Mouse (Mus musculus) G1E (cell line): ENCODE measurements around the gene Pkd2.

ENCODE experiments used
- CTCF ChIP-seq: IDR thresholded peaks from 2 replicates; pipeline ENCODE4 v1.5.1; 2012; ENCODE audit warnings: low read depth, low read length, inconsistent platforms, mixed read lengths
- GATA1 ChIP-seq: IDR thresholded peaks from 2 replicates; pipeline ENCODE4 v1.6.1; 2012; ENCODE audit warnings: borderline replicate concordance, low read length, inconsistent platforms, mixed read lengths
- GATA2 ChIP-seq: IDR thresholded peaks from 2 replicates; pipeline ENCODE4 v1.6.1; 2012; ENCODE audit warnings: low read depth, low read length, inconsistent platforms, borderline replicate concordance
- POLR2AphosphoS5 ChIP-seq: IDR thresholded peaks from 2 replicates; pipeline ENCODE4 v1.6.1; 2012; ENCODE audit warnings: low read depth, low read length, inconsistent platforms; ENCODE audit not compliant: insufficient replicate concordance
- TAL1 ChIP-seq: conservative IDR thresholded peaks from 2 replicates; pipeline ENCODE4 v1.6.1; 2012; ENCODE audit warnings: low read depth, low read length, inconsistent platforms, mixed read lengths

- no peak for TF ChIP-seq CTCF
- TF ChIP-seq TAL1: no peak
- TF ChIP-seq GATA1: no peak
- no peak for TF ChIP-seq POLR2AphosphoS5
- TF ChIP-seq GATA2: no peak
Measured at GRCm38 (mm10) chr5:104491561-104491960, 32.3 kb downstream of the Pkd2 start.
